In the genomic region with DNA sequence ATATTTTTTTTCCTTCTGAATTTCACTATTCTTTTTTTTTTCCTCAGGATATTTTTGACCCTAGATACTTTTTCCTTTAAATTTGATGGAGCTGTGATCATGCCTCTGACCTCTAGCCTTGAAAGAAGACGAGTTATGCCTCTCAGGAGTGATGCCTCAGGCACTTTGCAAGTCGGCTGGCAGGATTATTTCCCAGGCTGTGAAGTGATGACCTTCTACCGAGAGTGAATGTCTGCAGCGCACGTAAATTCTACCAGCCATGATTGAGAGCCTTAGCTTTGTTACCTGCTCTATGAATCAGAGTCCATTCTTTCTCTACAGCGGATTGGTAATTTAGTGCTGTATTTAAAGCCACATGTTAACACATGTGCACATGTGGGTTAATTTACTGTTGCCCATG, we compare ENCODE assay signal across 34 mouse cellular contexts. TPM values are rescaled to one million over a fixed set of nuclear protein-coding genes. Genes with fewer than 3 reads are reported as not detected.
DNase-seq lines count a peak whose midpoint lies in the region; ATAC-seq lines count a peak whose summit lies in the region.
"Had no signal": no experiment of that assay in that cellular context is flagged by ENCODE, and none has a peak within 500 bp of the region (broad histone marks: within the 10 kb centered on the region; RNA-seq: fewer than 3 reads in every experiment).

No protein-coding gene starts in this region.

- DNase-seq in embryo, embryonic 10 days (ENCODE audit: low spot score) = peak; percentile 32
- DNase-seq in embryo, embryonic 9.5 days (ENCODE audit: extremely low spot score) = no peak
- no peak for DNase-seq in kidney, postnatal 10 days
- peak; percentile 49 for DNase-seq in embryo, embryonic 10.5 days (ENCODE audit: low spot score)
- peak; percentile 24 for DNase-seq in retina, embryonic 14.5 days (ENCODE audit: low spot score)
- no peak for DNase-seq in frontal cortex, postnatal 10 days (ENCODE audit: low spot score in 2 of 2)
- DNase-seq: B cell, adult 2 months; cerebellum, adult 9-10 months; gastrocnemius, postnatal 36 days; heart, adult 2 months; heart, postnatal 14 days; liver; lung, postnatal 36 days; right cerebral cortex, adult 18-20 months; right cerebral cortex, postnatal 4 days; thymus, adult 18-20 months; thymus, postnatal 36 days had no signal

- no peaks in the 10 kb centered on the region for H3K36me3 ChIP-seq in kidney, embryonic 15.5 days
- H3K36me3 ChIP-seq: embryonic facial prominence, embryonic 15.5 days; G1E; heart, embryonic 13.5 days; limb, embryonic 10.5 days; liver, embryonic 15.5 days; lung, embryonic 15.5 days; midbrain, embryonic 15.5 days; neural tube, embryonic 13.5 days; stomach, embryonic 15.5 days had no signal

- no peaks in the 10 kb centered on the region for H3K27me3 ChIP-seq in kidney, embryonic 15.5 days
- H3K27me3 ChIP-seq: CH12.LX; embryonic facial prominence, embryonic 15.5 days; heart, embryonic 13.5 days; liver, embryonic 15.5 days; lung, embryonic 15.5 days; megakaryocyte, embryonic 14.5 days; midbrain, embryonic 15.5 days; neural tube, embryonic 13.5 days; stomach, embryonic 15.5 days had no signal

- H3K9me3 ChIP-seq in kidney, embryonic 15.5 days (replicated peaks) = no peaks in the 10 kb centered on the region
- H3K9me3 ChIP-seq: embryonic facial prominence, embryonic 15.5 days; heart, embryonic 13.5 days; limb, embryonic 10.5 days; liver, embryonic 15.5 days; lung, embryonic 15.5 days; megakaryocyte, embryonic 14.5 days; midbrain, embryonic 15.5 days; neural tube, embryonic 13.5 days; stomach, embryonic 15.5 days had no signal

- H3K27ac ChIP-seq in kidney, embryonic 15.5 days = no peak overlapping the region
- H3K27ac ChIP-seq: embryonic facial prominence, embryonic 15.5 days; heart, adult 2 months; heart, embryonic 13.5 days; hindbrain, postnatal 0 days; layer of hippocampus, adult 2 months; limb, embryonic 10.5 days; liver, embryonic 15.5 days; lung, embryonic 15.5 days; midbrain, embryonic 15.5 days; neural tube, embryonic 13.5 days; stomach, embryonic 15.5 days had no signal

- 14% methylated on average over 6 of the region's 6 CpGs for WGBS in kidney, embryonic 15.5 days

- H3K4me3 ChIP-seq in kidney, embryonic 15.5 days (replicated peaks) = no peak overlapping the region
- H3K4me3 ChIP-seq: embryonic facial prominence, embryonic 15.5 days; heart, adult 2 months; heart, embryonic 13.5 days; layer of hippocampus, adult 2 months; limb, embryonic 10.5 days; liver, embryonic 15.5 days; lung, embryonic 15.5 days; megakaryocyte, embryonic 14.5 days; midbrain, embryonic 15.5 days; myocyte; neural tube, embryonic 13.5 days; stomach, embryonic 15.5 days had no signal

- no peak overlapping the region for H3K9ac ChIP-seq in kidney, embryonic 15.5 days
- H3K9ac ChIP-seq: embryonic facial prominence, embryonic 15.5 days; heart, embryonic 13.5 days; liver, embryonic 15.5 days; lung, embryonic 15.5 days; midbrain, embryonic 15.5 days; neural tube, embryonic 13.5 days; stomach, embryonic 15.5 days had no signal

- 0 out of 2 replicates have a peak overlapping the region, but pooled peaks have one; percentile 12 for H3K4me2 ChIP-seq in kidney, embryonic 15.5 days
- H3K4me2 ChIP-seq: embryonic facial prominence, embryonic 15.5 days; heart, embryonic 13.5 days; liver, embryonic 15.5 days; lung, embryonic 15.5 days; midbrain, embryonic 15.5 days; neural tube, embryonic 13.5 days; stomach, embryonic 15.5 days had no signal

- ATAC-seq in kidney, embryonic 15.5 days (replicated peaks; ENCODE audit: low FRiP score) = no peak
- ATAC-seq: hindbrain, postnatal 0 days; intestine, postnatal 0 days; midbrain, embryonic 15.5 days had no signal

- peaks cover 14% of the 10 kb centered on the region; the same call in 1 of the 2 replicates for H3K4me1 ChIP-seq in kidney, embryonic 15.5 days
- H3K4me1 ChIP-seq: embryonic facial prominence, embryonic 15.5 days; heart, embryonic 13.5 days; liver, embryonic 15.5 days; lung, embryonic 15.5 days; megakaryocyte, embryonic 14.5 days; midbrain, embryonic 15.5 days; stomach, embryonic 15.5 days had no signal

RNA-seq across cellular contexts. Expression of a gene that starts 11.3 kb away (rescaled TPM):
- polyA plus RNA-seq in kidney, embryonic 15.5 days (2015; fragmentation: Nextera tagmentation; extraction: Ambion mirVana) = 7.6 and 9.5 TPM in 2 replicates
- polyA plus RNA-seq: G1E had no signal

RNA-seq across cellular contexts. Expression of a gene that starts 33.3 kb away (rescaled TPM):
- polyA plus RNA-seq in kidney, embryonic 15.5 days (2015; fragmentation: Nextera tagmentation; extraction: Ambion mirVana) = not detected in 2 replicates
- polyA plus RNA-seq: embryonic facial prominence, embryonic 15.5 days; G1E; heart, adult 2 months; heart, embryonic 13.5 days; intestine, postnatal 0 days; limb, embryonic 10.5 days; lung, embryonic 15.5 days; myocyte; Patski; stomach, embryonic 15.5 days had no signal

Comparison
In these comparisons a context has a peak if more than half of its experiments do, and no peak if none do; other contexts are left out.
1. DNase-seq: peak in embryo, embryonic 10 days (single experiment), embryo, embryonic 10.5 days (single experiment) and retina, embryonic 14.5 days (single experiment); none in embryo, embryonic 9.5 days (single experiment), kidney, postnatal 10 days (single experiment) and frontal cortex, postnatal 10 days (0 of 2).